Mouse (Mus musculus): ENCODE measurements around the gene Rab30. TPM values are rescaled to one million over a fixed set of nuclear protein-coding genes. Genes with fewer than 3 reads are reported as not detected.
A peak's percentile ranks its signal among the peaks of the same experiment; 100 is the strongest.
"Not testable (repeated sequence)": the region's sequence is repeated elsewhere in the genome, so short reads cannot be mapped to it uniquely, and the experiment has no call there.

Gene Rab30
- 1 to 10 TPM; 7.6 to 8.0 TPM for total RNA-seq (2021)
- long read RNA-seq, experiment 1, full-length matches to known transcripts = 2 of 5 reads
- long read RNA-seq, experiment 1, partial matches to known transcripts = 0 of 5 reads
- long read RNA-seq, experiment 1, other reads (novel, unspliced or antisense) = 3 of 5 reads
- long read RNA-seq, experiment 2, partial matches to known transcripts = 0 of 1 reads
- long read RNA-seq, experiment 2, other reads (novel, unspliced or antisense) = 1 of 1 reads

DNA sequence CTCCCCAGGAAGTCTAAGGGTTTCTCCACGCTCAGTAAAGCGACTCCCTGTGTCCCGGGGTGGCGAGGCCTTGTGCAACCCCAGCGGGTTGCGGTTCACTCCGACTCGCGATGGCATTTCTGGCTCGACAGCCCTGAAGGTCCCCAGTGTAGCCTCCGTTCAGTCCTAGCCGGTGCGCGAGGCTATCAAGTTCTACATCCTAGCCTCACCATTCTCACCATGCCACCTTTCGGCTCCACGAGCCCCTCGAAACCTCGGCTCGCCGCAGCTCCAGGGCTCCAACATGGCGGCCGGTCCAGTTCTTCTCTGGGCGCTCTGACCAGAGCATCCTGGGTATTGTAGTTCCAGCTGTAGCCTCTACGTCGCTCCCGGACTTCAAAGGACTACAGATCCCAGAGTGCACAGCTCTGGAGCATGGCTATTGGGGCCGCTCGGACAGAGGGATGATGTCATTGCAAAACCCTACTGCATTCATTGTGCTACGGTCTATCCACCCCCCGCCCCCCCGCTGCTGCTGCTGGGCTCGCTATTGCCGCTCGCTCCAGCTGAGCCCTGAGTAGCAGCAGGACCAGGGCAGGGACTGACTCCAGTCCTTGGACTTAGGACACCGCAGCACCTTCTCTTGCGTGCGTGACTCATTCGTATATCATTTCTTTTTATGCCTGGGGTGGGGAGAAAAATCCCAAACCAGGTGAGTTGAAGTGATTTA lies at the start of gene Rab30:
Rab30 (plus strand) TSS at position 452 of the 709 bp plus-strand sequence.
- DNase-seq (ENCODE audit: low spot score in 2 of 2) = peak; percentile 60 to 78

DNA sequence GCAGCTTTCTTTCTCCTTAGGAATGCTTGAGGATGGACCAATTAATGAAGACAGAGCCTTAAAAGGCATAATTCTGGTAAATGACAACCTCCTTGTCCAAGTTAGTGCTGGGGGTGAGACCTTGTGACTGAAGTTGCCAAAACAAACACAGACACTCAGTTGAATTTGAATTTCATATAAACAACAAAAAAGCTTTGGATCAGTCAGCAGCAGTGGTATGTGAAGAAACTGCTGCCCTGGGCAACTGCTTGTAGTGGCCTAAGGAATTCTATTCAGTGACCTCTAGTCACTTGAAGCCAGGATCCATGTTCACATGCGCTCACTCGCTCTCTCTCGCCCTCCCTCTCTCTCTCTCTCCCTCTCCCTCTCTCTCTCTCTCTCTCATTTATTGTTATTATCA lies 45.0 kb upstream of the Rab30 start:
- DNase-seq (ENCODE audit: low spot score in 2 of 2) = no peak

DNA sequence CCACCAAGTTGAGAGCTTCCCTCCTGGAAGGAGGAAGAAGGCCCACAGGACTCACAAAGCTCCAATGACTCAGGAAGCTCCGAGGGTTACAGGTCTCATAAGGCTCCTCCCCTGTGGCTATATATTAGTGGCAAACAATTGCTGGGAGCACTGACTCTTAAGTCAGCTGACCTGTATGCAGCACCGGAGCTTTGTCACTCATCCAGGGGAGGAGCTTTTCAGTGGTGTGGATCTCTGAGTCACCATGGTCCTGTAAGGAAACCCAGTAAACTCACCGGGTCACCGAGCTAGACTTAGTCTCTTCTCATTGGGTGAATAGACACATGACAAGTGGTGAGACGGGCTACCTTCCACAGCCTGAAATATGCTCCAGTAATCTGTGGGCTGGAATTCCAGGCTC lies 42.6 kb upstream of the Rab30 start:
- DNase-seq (ENCODE audit: low spot score in 2 of 2) = no peak

DNA sequence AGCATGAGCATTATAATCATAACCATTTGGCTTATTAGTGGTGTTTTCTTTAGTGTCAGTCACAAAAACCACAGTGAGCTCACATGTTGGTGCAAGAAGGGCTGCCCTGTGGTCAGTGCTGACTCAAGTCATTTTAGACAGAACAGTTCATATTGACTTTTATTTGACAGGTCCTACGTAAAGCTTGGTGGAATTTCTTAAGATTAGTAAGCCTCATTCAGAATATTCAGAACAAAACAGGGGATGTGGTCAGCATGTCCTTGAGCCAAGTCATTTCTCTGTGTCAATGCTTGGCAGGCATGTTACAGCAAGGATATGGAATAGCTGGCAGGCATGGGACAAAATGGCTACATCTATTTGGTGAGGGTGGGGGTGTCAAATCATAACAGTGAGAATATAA lies 37.7 kb upstream of the Rab30 start:
- DNase-seq (ENCODE audit: low spot score in 2 of 2) = no peak

DNA sequence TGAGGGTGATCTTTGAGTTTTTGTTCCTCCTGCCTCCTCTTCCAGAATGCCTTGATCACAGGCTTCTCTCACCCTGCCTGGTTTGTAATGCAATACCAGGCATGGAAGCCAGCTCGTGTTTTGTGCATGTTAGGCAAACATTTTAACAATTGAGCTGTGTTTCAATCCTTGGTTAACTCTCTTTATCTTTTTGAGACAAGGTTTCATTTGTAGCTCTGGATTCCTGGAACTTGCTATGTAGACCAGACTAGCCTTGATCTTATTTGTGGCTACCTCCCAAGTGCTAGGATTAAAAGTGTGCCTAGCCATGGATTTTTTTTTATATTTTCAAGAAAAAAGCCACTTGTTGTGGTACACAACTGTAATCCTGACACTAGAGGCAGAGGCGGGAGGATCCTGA lies 35.9 kb upstream of the Rab30 start:
- DNase-seq (ENCODE audit: low spot score in 2 of 2) = no peak

DNA sequence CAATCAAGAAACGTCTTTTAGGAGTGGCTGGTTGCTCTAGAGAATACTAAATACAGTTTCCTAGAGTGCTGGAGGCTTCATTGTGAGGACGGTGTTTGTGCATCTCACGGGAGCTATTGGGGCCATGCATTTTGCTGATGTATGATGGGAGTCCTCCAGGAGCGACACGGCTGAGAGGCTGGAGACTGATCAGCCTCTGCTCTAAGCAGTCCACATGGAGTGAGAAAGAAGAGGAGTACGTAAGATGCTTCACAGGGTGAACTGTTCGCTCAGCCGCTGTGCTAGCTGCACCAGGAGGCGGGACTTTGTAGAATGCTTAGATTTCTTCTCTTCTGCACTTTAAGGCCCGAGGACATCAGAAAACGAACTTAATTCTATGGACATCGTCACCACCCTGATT lies 34.7 kb upstream of the Rab30 start:
- no peak for DNase-seq (ENCODE audit: low spot score in 2 of 2)

DNA sequence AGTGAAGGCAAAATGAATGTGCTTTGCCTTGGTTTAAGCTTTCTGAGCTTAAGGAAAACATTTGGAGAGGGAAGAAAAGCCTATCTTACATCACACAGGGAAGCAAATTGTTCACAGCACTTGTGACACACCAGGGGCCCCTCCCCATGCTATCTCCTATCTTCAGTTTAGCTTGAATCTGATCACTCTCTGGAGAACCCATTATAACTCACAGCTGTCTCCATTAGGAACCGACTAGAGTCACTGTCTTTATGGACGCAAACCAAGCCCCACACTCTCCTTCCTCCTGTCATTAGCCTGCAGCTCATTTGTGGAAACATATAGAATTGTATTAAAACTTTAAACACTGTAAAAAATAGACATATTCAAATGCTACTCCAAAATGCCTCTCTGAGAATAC lies 31.8 kb upstream of the Rab30 start:
- DNase-seq (ENCODE audit: low spot score in 2 of 2) = no peak

DNA sequence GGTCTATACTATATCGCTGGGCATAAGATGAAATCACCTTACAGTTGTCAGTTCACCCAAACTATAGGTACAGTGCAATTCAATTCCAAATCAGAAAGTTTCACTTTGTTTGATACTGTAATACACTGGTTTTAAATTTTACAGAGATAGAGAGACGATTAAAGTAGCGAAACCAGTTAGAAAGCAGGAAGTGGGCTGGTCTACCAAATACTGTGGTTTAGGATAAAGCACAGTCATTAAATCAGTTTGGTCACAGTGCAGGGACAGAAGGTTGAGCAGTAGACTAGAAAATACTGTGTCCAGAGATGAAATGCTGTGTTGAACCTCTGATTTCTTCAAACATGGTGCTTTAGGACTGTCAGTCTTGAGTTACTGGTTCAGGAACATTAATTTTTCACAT lies 29.8 kb upstream of the Rab30 start:
- no peak for DNase-seq (ENCODE audit: low spot score in 2 of 2)

DNA sequence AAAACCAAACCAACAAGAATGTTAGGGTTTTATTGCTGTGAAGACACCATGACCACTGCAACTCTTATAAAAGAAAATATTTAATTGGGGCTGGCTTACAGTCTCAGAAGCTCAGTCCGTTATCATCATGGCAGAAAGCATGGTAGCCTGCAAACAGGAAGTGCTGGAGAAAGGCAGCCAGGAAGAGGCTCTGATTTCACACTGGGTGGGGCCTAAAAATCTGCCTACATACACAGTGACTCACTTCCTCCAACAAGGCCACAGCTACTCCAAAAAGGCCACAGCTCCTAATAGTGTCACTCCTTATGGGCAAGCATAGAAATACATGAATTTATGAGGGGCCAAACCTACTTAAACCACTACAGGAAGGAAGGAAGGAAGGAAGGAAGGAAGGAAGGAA lies 26.3 kb upstream of the Rab30 start:
- no peak for DNase-seq (ENCODE audit: low spot score in 2 of 2)

DNA sequence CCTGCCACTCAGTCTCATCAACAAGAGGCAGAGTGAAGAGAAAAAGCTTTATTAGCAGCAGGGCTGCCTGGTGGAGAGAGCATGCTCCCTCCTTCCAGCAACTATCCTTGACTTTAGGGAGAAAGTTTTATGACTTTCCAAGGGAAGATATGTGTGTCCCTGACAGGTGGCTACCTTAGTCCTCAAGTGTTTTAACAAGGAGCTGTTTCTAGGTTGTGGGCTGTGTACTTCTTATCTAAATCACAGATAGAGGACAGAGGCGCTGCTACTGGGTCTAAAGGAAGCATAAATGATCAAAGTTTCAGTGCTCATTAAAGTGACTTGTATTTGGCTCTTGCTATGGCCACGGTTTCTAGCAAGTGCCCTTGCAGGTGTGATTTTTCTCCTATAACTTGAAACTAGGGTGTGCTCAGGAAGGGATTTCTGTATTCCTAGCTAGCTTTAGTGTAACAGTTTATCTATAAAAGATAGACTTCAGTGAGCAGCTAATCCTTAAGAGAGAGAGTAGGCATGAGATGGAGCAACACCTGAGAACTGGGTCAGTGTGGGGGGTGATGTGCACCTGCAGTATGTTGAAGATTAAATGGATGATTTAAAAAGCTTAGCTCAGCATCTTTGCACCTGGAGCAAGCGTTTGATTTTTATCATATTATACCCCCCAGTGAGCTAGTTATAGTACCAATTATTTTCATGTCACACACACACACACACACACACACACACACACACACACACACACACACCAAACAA lies 21.1 kb upstream of the Rab30 start:
- no peak for DNase-seq (ENCODE audit: low spot score in 2 of 2)

DNA sequence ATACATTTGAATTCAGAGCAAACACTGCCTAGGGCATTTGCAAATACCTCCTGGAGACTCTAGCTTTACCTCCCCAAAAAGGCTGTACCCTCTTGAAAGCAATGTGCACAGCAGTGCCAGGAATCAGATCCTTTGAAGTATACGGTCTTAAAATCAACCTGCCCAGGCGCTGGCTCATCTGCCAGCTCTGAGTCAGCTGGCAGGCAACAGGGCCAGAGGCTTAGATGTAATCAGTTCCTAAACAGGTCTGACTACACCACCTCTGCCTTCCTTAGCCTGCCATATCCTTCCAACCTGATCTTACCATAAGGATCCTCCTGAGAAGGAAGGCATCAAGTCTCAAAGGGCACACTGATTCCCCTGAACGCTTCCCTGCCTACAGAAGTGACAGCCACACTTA lies 17.7 kb upstream of the Rab30 start:
- no peak for DNase-seq (ENCODE audit: low spot score in 2 of 2)

DNA sequence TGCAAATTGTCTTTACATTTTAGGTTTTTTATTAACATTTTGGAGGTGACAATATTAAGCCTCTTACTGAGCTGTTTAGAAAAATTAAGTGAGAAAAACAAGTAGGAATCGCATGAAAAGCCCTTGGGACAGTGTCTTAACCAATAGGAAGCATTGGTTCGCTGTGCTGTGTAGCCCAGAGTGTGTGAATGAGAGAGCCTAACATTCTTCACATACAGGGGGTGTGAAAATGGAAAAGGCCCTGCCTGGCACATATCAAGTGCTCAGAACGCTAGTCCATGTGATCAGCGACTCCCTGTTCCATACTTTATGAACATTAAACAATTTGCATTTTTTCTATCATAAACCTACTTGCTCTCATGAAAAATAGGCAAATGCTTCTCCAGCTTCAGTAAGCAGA lies 17.1 kb upstream of the Rab30 start:
- DNase-seq (ENCODE audit: low spot score in 2 of 2) = no peak

DNA sequence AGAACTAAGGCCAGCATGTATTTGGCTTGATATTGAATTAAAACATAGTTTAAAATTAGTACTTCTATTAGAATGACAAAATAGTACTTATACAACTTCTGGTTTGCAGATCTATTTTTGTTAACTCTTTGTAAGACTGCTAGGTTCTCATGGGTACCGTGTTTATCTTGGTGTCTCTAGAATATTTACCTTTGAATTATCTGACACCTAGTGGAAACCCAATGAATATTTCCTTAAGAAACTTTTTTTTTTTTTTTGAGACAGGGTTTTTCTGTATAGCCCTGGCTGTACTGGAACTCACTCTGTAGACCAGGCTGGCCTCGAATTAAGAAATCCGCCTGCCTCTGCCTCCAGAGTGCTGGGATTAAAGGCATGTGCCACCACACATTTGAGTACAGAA lies 11.8 kb upstream of the Rab30 start:
- DNase-seq (ENCODE audit: low spot score in 2 of 2) = not testable (repeated sequence)

DNA sequence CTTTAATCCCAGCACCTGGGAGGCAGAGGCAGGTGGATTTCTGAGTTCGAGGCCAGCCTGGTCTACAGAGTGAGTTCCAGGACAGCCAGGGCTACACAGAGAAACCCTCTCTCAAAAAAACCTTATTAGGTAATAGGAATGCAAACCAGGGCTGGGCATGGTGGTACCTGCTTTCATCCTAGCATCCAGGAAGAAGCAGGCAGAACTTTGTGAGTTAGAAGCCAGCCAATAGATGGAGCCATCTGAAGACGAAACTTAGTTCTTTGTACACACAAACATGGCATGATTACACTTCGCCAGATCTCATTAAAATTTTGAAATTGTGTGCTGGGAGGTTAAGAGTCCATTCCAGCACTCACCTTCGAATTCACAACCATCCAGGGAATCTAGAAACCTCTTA lies 10.9 kb upstream of the Rab30 start:
- DNase-seq (ENCODE audit: low spot score in 2 of 2) = no peak

DNA sequence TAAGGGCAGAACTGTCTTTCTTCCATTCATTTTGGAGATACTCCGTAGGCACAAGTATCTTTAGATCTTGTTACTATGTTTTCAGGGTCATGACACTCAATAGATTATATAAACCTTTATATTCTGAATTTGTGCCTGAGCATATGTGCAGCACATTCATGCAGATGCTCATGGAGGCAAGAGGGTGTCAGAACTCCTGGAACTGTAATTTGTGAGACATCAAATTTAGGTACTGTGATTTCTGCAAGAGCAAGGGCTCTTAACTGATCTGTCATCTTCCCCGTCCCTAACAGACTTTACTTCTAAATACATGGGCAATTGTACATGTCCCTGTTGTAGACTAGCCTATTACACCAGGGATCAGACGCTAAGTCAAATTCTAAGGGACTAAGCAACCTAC lies 10.4 kb upstream of the Rab30 start:
- no peak for DNase-seq (ENCODE audit: low spot score in 2 of 2)

DNA sequence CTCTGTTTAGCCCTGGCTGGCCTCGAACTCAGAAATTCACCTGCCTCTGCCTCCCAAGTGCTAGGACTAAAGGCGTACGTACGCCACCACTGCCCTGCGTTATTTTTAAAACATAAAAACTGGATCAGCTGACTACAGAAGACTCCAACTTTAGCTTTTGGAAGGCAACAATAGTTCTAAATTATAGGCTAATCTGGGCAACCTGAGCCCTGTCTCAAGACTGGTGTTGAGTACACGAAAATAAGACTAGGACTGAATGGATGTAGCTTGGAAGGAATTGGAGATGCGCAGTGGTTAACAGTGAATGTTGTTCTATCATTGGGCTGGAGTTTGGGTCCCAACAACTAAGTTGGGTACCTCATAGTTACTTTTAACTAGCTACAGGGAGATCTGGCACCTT lies 9.3 kb upstream of the Rab30 start:
- DNase-seq (ENCODE audit: low spot score in 2 of 2) = no peak

DNA sequence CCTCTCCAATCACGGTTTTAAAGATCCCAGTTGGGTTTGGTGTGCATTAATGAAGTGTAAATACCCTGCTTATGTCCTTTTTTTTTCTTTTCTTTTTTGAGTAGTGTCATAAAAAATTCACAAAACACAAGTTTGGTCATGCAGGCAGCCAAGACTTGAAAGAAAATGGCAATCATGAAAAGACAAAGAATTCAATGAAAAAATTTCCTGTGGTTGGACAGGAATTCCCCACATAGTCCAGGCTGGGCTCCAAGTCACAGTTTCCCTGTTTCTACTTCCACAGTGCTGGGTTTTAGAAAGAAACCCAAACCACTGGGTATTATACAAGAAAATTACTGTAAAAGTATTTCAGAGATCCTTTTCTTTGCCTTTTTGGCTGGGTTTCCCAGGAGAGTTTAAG lies 3.8 kb upstream of the Rab30 start:
- no peak for DNase-seq (ENCODE audit: low spot score in 2 of 2)

DNA sequence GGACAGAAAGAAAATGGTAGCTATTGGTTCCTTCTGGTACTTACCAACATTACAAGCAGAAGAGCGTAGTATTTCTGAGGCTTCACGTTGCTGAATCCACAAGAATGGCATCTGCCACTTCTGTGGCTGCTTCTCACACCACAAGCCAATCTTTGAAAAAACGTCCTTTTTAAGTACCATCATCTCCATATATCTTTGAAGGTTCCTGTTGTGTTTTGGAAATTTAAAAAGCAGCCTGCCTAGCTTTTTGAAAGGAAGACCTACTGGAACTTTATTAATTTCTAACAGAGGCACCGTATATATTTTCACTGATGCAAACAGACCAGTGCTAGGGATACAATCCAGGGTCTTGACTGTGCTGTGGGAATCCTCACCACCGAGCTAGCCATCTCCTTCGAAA lies 1.4 kb upstream of the Rab30 start:
- DNase-seq (ENCODE audit: low spot score in 2 of 2) = no peak

DNA sequence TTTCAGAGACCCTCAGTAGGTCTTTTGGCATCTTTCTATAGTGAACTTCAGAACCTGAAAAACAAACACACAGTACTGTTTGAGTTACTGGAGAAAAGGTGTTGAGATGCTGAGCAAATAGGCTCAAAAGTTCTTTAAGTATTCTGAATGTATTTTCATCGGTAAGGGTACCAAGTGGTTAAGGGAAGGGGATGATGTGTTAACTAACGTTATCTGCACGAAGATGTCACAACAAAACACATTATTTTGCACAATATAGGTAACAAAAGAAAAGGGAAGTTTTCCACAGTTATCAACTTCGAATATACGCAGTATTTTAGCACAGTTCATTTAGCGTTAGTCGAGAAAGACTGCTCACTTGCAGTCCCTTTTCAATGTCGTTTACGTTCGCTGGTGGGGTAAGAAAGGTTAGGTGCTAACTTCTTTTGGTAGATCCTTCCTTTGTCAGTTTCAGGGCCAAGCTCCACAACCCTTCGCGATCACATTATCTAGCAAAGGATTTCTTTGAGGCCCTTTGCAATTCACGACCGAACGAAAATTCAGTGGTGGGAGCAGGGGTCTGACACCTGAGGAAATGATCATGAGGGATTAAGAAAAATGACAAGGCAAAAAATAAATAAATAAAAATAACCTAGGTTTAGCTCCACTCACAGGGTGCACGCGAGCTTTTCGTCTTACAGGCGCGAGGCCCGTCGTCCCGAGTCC lies 840 bp upstream of the Rab30 start:
- DNase-seq (ENCODE audit: low spot score in 2 of 2) = no peak

DNA sequence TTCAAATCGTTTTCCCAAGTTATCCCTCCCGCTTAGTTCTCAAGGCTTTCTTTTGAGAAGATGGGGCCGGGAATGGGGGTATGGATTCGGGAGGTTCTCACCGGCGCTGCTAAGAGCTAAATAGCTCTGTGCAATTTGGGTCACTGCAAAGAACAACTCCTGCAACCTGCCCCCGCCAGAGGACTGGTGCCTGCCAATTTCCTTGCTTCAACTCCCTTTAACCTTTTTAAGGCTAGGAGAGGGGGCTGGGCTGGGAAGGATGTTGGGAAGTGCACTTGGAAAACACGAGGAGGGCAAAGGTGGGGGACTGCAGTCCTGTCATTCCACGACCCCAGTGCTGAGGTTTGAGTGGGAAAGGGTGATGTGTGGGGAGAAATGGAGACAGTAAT lies 452 bp downstream of the Rab30 start:
- DNase-seq (ENCODE audit: low spot score in 2 of 2) = no peak

DNA sequence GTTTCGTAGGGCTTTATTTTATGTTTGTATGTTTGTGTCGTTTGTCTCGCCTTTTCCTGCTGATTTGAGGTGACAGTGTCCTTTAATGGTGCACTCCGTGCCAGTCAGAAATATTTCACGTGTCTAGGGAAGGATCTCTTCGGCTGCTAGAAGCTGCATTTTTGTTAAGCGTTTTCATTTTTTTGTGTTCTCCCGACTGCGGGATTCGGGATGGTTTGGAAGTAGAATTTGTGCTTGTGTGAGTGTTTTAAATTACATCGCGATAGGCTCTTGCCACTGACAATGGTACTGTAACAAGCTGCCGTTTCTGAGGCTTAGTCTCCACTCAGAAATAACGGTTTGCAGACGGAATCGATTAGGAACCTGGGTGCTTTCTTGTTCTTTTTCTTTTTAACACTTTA lies 938 bp downstream of the Rab30 start:
- DNase-seq (ENCODE audit: low spot score in 2 of 2) = no peak

DNA sequence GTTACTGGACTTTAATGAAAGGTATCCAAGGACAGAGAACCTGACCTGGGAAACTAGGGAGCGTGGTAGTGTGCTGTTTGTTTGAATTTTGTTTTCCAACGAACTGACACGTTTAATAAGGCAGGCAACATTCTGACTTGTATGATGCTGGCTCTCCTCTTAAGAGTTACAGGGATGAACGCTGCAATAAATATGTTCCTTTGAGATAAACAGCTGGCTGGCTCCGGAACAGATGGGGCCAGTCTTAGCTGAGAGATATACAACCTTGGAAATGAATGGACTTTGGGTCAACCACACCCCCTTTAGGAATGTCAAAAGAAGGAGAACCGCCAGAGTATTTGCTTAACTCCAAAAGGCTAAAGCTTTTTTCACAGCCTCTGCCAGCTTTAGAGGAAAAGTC lies 1.4 kb downstream of the Rab30 start:
- DNase-seq (ENCODE audit: low spot score in 2 of 2) = no peak
